ENCODE assay signal across 22 mouse cellular contexts in genomic region chr3:25869161-25869560, GRCm38 (mm10).
DNase-seq lines count a peak whose midpoint lies in the region; ATAC-seq lines count a peak whose summit lies in the region.
"Had no signal": no experiment of that assay in that cellular context is flagged by ENCODE, and none has a peak within 500 bp of the region (broad histone marks: within the 10 kb centered on the region; RNA-seq: fewer than 3 reads in every experiment).

No protein-coding gene starts in this region.

- no peak overlapping the region for H3K4me2 ChIP-seq in hindbrain, embryonic 11.5 days (replicated peaks; ENCODE audit: low read depth, low read length)
- H3K4me2 ChIP-seq in hindbrain, embryonic 13.5 days = no peak overlapping the region
- no peak overlapping the region for H3K4me2 ChIP-seq in neural tube, embryonic 12.5 days (replicated peaks)
- no peak overlapping the region for H3K4me2 ChIP-seq in neural tube, embryonic 15.5 days
- H3K4me2 ChIP-seq: embryonic facial prominence, embryonic 13.5 days; forebrain, embryonic 12.5 days; limb, embryonic 12.5 days; liver, embryonic 12.5 days; midbrain, embryonic 13.5 days had no signal

- H3K4me1 ChIP-seq in hindbrain, embryonic 11.5 days (replicated peaks; ENCODE audit: control insufficient read depth, insufficient read depth, low read length) = no peaks in the 10 kb centered on the region
- no peaks in the 10 kb centered on the region for H3K4me1 ChIP-seq in hindbrain, embryonic 13.5 days (replicated peaks)
- H3K4me1 ChIP-seq in neural tube, embryonic 12.5 days = no peaks in the 10 kb centered on the region
- no peaks in the 10 kb centered on the region for H3K4me1 ChIP-seq in neural tube, embryonic 15.5 days
- H3K4me1 ChIP-seq: embryonic facial prominence, embryonic 13.5 days; forebrain, embryonic 12.5 days; limb, embryonic 12.5 days; liver, embryonic 12.5 days; midbrain, embryonic 13.5 days had no signal

- no peak for ATAC-seq in hindbrain, embryonic 11.5 days (ENCODE audit: low FRiP score)
- no peak for ATAC-seq in hindbrain, embryonic 13.5 days (ENCODE audit: low FRiP score)
- ATAC-seq in neural tube, embryonic 12.5 days (ENCODE audit: low FRiP score, low read depth) = peak; percentile 44; the same call in 1 of the 2 replicates
- no peak for ATAC-seq in neural tube, embryonic 15.5 days (ENCODE audit: low FRiP score)
- ATAC-seq: hindbrain, embryonic 16.5 days; intestine, embryonic 16.5 days; liver, embryonic 12.5 days; midbrain, embryonic 13.5 days had no signal

- DNase-seq in cerebellum, adult 9-10 months = peak; percentile 28
- no peak for DNase-seq in cerebellum, postnatal 36 days
- DNase-seq in hindbrain, embryonic 11.5 days (ENCODE audit: low spot score) = peak; percentile 6
- peak; percentile 8 for DNase-seq in retina, postnatal 7 days (ENCODE audit: low read depth, low spot score)
- no peak for DNase-seq in liver
- DNase-seq: gastrocnemius, postnatal 25 days; heart, adult 18-20 months; lung, adult 18-20 months; lung, postnatal 10 days had no signal

- H3K27ac ChIP-seq in hindbrain, embryonic 11.5 days (ENCODE audit: low read depth, low read length) = no peak overlapping the region
- no peak overlapping the region for H3K27ac ChIP-seq in hindbrain, embryonic 13.5 days
- no peak overlapping the region for H3K27ac ChIP-seq in neural tube, embryonic 12.5 days
- no peak overlapping the region for H3K27ac ChIP-seq in neural tube, embryonic 15.5 days (replicated peaks)
- H3K27ac ChIP-seq: embryonic facial prominence, embryonic 13.5 days; forebrain, embryonic 12.5 days; kidney, postnatal 0 days; limb, embryonic 12.5 days; liver, embryonic 12.5 days; midbrain, embryonic 13.5 days; stomach, postnatal 0 days had no signal

- no peak overlapping the region for H3K9ac ChIP-seq in hindbrain, embryonic 11.5 days (ENCODE audit: low read depth, low read length)
- H3K9ac ChIP-seq in hindbrain, embryonic 13.5 days = no peak overlapping the region
- H3K9ac ChIP-seq in neural tube, embryonic 12.5 days = no peak overlapping the region
- H3K9ac ChIP-seq in neural tube, embryonic 15.5 days (replicated peaks) = no peak overlapping the region
- H3K9ac ChIP-seq: embryonic facial prominence, embryonic 13.5 days; forebrain, embryonic 12.5 days; limb, embryonic 12.5 days; liver, embryonic 12.5 days; midbrain, embryonic 13.5 days had no signal

- no peaks in the 10 kb centered on the region for H3K9me3 ChIP-seq in hindbrain, embryonic 11.5 days (ENCODE audit: control insufficient read depth, low read length)
- H3K9me3 ChIP-seq in hindbrain, embryonic 13.5 days = no peaks in the 10 kb centered on the region
- no peaks in the 10 kb centered on the region for H3K9me3 ChIP-seq in neural tube, embryonic 12.5 days
- H3K9me3 ChIP-seq in neural tube, embryonic 15.5 days (replicated peaks) = no peaks in the 10 kb centered on the region
- H3K9me3 ChIP-seq: embryonic facial prominence, embryonic 13.5 days; forebrain, embryonic 12.5 days; limb, embryonic 12.5 days; liver, embryonic 12.5 days; midbrain, embryonic 13.5 days had no signal

- no peaks in the 10 kb centered on the region for H3K36me3 ChIP-seq in hindbrain, embryonic 11.5 days (ENCODE audit: control insufficient read depth, insufficient read depth, low read length)
- no peaks in the 10 kb centered on the region for H3K36me3 ChIP-seq in hindbrain, embryonic 13.5 days
- no peaks in the 10 kb centered on the region for H3K36me3 ChIP-seq in neural tube, embryonic 12.5 days
- H3K36me3 ChIP-seq in neural tube, embryonic 15.5 days = no peaks in the 10 kb centered on the region
- H3K36me3 ChIP-seq: embryonic facial prominence, embryonic 13.5 days; forebrain, embryonic 12.5 days; limb, embryonic 12.5 days; liver, embryonic 12.5 days; midbrain, embryonic 13.5 days had no signal

- no peaks in the 10 kb centered on the region for H3K27me3 ChIP-seq in hindbrain, embryonic 11.5 days (ENCODE audit: control insufficient read depth, insufficient read depth, low read length)
- no peaks in the 10 kb centered on the region for H3K27me3 ChIP-seq in hindbrain, embryonic 13.5 days
- no peaks in the 10 kb centered on the region for H3K27me3 ChIP-seq in neural tube, embryonic 12.5 days (replicated peaks)
- H3K27me3 ChIP-seq in neural tube, embryonic 15.5 days (replicated peaks) = no peaks in the 10 kb centered on the region
- H3K27me3 ChIP-seq: embryonic facial prominence, embryonic 13.5 days; forebrain, embryonic 12.5 days; limb, embryonic 12.5 days; liver, embryonic 12.5 days; midbrain, embryonic 13.5 days had no signal

- H3K4me3 ChIP-seq in hindbrain, embryonic 11.5 days (ENCODE audit: low read depth, low read length) = no peak overlapping the region
- H3K4me3 ChIP-seq in hindbrain, embryonic 13.5 days = no peak overlapping the region
- no peak overlapping the region for H3K4me3 ChIP-seq in neural tube, embryonic 12.5 days
- H3K4me3 ChIP-seq in neural tube, embryonic 15.5 days (replicated peaks) = no peak overlapping the region
- H3K4me3 ChIP-seq: embryonic facial prominence, embryonic 13.5 days; erythroblast, embryonic 14.5 days; forebrain, embryonic 12.5 days; limb, embryonic 12.5 days; liver, embryonic 12.5 days; midbrain, embryonic 13.5 days had no signal

Comparison
In these comparisons a context has a peak if more than half of its experiments do, and no peak if none do; other contexts are left out.
1. DNase-seq: peak in cerebellum, adult 9-10 months (single experiment), hindbrain, embryonic 11.5 days (single experiment) and retina, postnatal 7 days (single experiment); none in cerebellum, postnatal 36 days (0 of 2) and liver (single experiment).